Mouse (Mus musculus) cerebellum, adult 9-10 months (tissue): ENCODE measurements around the gene S100a2.

ENCODE experiments used
- DNase-seq: peaks from one replicate; pipeline ENCODE4 v3.0.0; 2022

S100a2 gene

GRCm38 (mm10) chr3:90589947-90590346 lies at the start of gene S100a2:
TSS of gene S100a2 (plus strand) at chr3:90590247.
- no peak for DNase-seq

GRCm38 (mm10) chr3:90540904-90541303 lies 49.1 kb upstream of the S100a2 start:
- DNase-seq, result peak; percentile 32

GRCm38 (mm10) chr3:90549676-90550420 lies 40.2 kb upstream of the S100a2 start:
- DNase-seq, result no peak

- no peak for DNase-seq
Observed at GRCm38 (mm10) chr3:90550421-90550790, 39.6 kb upstream of the S100a2 start.

GRCm38 (mm10) chr3:90552231-90552630 lies 37.8 kb upstream of the S100a2 start:
- DNase-seq, result no peak

GRCm38 (mm10) chr3:90555954-90556353 lies 34.1 kb upstream of the S100a2 start:
- peak; percentile 26 for DNase-seq

- no peak for DNase-seq
Observed at GRCm38 (mm10) chr3:90560008-90560628, 29.9 kb upstream of the S100a2 start, which contains the start of gene S100a3. TSS of gene S100a3 (plus strand) at chr3:90560578.

GRCm38 (mm10) chr3:90574691-90575090 lies 15.4 kb upstream of the S100a2 start:
- DNase-seq, result no peak

GRCm38 (mm10) chr3:90575320-90575719 lies 14.7 kb upstream of the S100a2 start:
- DNase-seq, result no peak

GRCm38 (mm10) chr3:90576351-90577001 lies 13.6 kb upstream of the S100a2 start:
- DNase-seq, result no peak

- no peak for DNase-seq
Observed at GRCm38 (mm10) chr3:90579433-90579832, 10.6 kb upstream of the S100a2 start.

- DNase-seq, result no peak
Observed at GRCm38 (mm10) chr3:90581141-90581540, 8.9 kb upstream of the S100a2 start.

- DNase-seq, result no peak
Observed at GRCm38 (mm10) chr3:90582156-90582555, 7.9 kb upstream of the S100a2 start.

GRCm38 (mm10) chr3:90582556-90582955 lies 7.5 kb upstream of the S100a2 start:
- no peak for DNase-seq

- DNase-seq, result no peak
Observed at GRCm38 (mm10) chr3:90583893-90584292, 6.2 kb upstream of the S100a2 start.

GRCm38 (mm10) chr3:90585595-90585994 lies 4.5 kb upstream of the S100a2 start:
- DNase-seq, result peak; percentile 29

GRCm38 (mm10) chr3:90586016-90586643 lies 3.9 kb upstream of the S100a2 start:
- no peak for DNase-seq

- DNase-seq, result no peak
Observed at GRCm38 (mm10) chr3:90586906-90587305, 3.1 kb upstream of the S100a2 start.

GRCm38 (mm10) chr3:90587361-90588101 lies 2.5 kb upstream of the S100a2 start:
- no peak for DNase-seq

GRCm38 (mm10) chr3:90589390-90589789 lies 657 bp upstream of the S100a2 start:
- DNase-seq, result no peak

- no peak for DNase-seq
Observed at GRCm38 (mm10) chr3:90594466-90594865, 4.4 kb downstream of the S100a2 start.

- no peak for DNase-seq
Observed at GRCm38 (mm10) chr3:90595556-90595955, 5.5 kb downstream of the S100a2 start.

- DNase-seq, result no peak
Observed at GRCm38 (mm10) chr3:90596810-90597209, 6.8 kb downstream of the S100a2 start.
